Mouse (Mus musculus) ovary, postnatal 10 days (tissue): Measurements from ENCODE around the gene Fuca2.

Experiments
- DNase-seq: peaks from one replicate; pipeline ENCODE4 v3.0.0; 2022; ENCODE audit warnings: low spot score

The Fuca2 gene

DNA sequence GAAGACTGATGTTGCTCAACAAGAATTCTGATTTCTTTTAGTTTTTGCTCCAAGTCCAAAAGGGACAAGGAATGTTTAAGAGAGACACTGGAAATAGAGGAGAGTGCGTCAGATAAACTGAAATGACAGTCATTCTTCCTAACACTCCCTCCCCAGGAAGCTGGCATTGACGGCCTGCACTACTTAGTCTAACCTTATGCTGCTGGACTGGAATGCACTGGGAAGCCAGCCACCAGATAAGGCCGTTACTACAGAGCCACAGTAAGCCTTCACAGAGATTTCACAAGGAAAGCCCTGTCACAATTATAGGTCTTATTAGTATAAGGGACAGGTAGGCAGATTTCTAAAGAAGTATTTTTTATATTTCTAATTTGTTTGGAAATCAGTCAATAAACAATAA lies 35.4 kb downstream of the Fuca2 start:
- DNase-seq = no peak

DNA sequence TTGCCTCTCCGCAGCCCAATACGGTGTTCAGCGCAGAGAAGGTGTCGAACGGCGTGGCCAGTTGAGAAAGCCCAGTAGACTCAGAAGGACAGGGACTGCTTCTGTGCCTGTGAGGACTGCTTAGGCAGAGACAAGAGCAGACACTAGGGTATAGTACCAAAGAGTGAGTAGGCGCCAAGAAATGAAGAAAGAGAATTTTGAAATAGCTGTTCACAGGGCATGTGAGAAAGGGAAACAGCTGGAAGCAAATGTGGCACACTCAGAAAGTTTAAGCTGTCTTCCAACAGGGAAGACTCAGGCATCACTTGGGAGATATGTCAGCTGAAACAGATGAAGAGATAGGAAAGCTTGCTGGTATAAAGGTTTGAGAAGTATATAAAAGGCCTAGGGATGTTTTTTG lies 37.4 kb downstream of the Fuca2 start:
- DNase-seq = no peak

DNA sequence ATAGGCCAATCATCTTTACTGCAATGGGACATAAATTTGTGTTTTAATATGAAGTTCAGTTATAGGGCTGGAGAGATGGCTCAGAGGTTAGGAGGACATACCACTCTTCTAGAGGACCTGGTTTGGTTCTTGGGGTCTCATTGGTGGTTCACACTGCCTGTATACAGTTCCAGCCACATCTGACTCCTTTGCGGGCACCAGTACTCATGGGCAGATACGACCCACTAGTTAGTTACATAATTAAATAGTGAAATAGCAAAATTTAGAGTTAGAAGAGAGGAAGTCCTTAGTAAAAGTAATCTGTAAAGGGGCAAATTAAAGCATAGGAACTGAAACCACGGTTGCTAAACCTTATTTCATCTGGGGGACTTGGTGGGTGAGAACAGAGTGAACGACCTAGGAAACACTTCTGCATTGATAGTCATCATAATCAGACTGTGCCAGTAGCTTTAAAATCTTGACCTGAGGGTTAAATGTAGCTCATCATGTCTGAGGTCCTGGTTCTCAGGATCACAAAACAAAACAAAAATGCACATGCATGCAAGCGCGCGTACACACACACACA lies 40.5 kb downstream of the Fuca2 start:
- DNase-seq = no peak

DNA sequence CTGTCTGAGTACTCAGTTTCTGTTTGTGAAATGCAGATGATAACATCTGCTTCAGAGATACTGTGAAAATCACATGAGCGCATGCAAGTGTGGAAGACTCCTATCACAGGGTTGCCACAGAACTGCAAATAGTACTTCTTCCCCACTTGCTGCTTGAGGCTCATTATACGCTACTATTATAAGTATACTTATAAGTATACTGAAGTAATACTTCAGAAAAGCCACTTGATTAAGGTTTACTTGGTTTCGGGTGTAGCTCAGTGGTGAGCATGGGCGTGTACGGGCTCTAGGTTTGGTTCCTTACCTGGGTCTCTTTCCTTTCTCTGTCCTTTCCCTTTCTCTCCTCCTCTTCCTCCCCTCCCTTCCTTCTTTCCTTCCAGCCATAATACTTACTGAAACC lies 42.4 kb downstream of the Fuca2 start:
- DNase-seq = no peak

DNA sequence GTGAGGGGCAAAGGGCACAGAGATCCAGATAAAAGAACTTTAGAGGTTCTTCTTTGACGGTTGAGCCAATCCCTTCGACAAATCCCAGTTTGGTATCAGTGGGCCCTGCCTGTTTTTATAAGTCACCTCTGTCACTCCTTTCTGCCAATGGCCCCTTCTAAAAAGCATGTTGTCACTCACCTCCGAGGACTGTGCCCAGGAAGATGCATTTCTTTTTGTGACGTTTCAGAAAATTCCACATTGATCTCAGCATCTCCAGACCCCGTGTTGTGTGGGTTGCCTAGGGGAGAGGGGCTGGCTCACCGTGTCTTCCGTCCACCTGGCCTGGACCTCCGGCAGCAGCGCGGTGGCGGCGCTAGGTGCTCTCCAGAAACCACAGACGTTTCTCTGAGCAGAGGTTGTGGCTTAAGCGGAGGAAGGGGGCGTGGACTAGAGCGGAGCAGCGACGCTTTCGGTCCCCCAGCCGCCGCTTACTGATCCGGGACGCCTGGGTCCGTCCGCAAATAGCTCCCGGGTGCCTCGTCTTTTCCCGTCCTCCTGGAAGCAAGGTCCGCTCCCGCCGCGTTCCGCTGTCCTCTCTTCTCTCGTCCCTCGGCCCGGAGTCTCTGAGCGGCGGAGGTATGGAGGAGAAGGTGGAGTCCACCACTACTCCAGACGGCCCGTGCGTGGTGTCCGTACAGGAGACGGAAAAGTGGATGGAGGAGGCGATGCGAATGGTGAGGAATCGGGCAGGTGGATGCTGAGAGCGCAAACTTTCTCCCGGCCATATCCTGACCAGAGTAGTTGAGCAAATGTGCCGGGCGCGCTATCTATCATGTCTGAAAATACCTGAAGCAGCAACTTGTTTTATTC lies 53.5 kb downstream of the Fuca2 start, which contains the start of the genes Adat2 and Pex3:
Adat2 (plus strand) TSS at position 249 of the 852 bp plus-strand sequence.
Pex3 (minus strand) TSS at position 497 of the 852 bp plus-strand sequence.
- DNase-seq = peak; percentile 90

DNA sequence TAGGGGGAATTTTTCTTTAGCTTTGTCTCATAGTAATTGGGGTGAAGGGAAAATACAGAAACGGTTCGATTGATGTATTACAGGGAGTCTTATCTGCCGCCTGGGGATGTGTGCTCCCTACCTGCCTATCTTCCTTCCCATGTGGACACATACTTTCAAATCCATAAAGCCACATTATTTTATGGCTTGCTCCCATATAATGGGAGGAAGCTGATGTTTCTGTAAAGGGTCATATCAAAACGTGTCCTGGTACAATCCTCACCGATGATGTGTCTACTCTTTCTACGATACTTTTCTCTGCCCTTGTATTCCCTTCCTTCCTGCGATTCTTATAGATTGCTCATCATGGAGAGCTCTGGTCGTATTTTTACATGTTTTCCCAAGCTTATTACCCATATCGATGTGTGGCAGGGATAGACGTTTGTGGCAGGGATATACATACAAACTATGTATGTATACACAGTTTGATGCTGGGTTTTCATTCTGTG lies 54.2 kb downstream of the Fuca2 start:
- no peak for DNase-seq

DNA sequence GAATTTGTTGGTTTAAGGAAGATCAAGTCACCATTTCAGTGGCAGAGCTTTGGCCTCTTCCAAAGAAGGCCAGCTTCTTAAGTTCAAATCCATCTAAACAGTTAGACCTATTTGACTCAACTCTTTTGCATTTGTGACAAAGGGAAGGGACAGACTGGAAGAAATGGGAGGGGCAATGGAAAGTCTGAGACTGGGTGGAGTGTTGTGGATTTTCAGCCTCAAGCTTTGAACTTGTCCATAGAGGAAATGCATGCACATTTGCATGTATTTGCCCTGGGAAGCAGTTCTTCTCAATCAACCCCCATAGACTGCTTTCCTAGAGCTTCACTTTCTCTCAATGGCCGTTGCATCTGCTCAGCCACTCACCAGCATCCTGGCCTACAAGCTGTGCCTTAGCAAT lies 55.0 kb downstream of the Fuca2 start:
- no peak for DNase-seq

DNA sequence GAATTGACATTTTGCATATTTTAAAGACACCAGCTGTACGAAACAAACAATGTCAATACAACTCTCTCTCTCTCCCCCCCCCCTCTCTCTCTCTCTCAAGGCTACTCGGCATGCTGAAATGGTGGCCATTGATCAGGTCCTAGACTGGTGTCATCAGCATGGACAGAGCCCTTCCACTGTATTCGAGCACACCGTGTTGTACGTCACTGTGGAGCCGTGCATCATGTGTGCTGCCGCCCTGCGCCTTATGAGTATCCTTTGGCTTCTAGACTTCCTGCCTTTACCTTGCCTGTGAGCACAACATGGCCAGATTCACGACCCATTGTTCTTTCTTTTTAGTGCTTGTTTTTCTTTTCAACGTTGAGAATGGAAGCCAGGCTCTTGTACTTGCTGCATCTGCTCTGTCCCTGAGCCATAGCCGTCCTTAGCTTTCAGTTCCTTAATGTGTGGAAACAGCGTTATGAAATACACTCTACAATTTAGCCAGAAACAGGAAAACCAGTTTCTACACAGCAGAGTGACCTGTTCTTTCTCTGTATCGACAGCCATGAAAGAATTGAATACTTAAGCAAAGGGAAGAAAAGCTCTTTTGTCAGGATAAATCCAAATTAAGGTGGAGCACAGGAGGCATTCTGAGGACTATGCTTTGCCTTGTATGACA lies 60.8 kb downstream of the Fuca2 start:
- no peak for DNase-seq

DNA sequence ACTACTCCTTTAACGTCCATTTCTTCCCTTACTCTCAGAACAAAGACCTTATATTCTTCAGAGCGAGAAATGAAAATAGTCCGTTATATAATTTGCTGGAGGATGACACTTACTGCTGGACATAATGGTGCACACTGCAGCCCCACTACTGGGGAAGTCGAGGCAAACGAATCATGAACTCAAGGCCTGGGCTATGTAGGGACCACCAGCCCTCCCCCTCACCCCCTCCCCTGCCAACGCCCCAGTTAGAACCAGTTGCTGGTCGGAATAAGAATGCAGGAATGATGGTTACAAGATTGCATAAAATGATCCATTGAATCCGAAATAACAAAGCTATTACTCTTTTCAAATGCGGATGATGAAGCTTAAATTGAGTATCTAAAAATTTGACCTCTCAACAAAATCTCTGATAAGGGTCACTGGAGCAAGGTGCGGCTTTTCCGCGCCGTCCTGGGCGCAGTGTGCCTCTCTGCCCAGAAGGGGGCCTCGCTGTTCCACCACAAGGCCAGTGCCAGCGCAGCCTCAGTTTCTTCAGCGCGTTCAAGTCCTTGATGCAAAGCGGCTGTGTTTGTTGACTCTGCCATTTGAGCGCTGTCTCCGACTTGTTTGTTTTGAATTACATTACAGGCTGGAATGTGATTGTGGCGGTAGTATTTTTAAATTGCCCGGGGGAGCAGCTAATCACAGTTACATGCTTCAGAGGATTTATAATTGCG lies 65.2 kb downstream of the Fuca2 start:
- peak; percentile 32 for DNase-seq

DNA sequence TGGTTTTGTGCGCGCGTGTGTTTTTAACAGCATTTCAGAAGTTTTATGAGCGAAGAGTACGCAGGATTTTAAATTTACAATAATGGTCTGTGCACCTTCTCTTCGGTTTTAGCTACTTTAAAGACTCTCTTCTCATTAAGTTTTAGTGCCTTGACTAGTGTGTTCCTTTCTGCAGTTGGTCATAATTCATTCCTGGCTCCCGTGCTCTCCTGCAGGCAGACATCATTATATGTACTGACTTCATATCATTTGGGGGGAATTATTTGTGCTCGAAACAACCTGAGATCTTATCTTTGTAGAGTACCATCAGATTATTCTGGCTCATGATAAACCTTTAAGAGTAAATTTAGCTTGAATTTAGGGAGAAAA lies 65.7 kb downstream of the Fuca2 start:
- no peak for DNase-seq

DNA sequence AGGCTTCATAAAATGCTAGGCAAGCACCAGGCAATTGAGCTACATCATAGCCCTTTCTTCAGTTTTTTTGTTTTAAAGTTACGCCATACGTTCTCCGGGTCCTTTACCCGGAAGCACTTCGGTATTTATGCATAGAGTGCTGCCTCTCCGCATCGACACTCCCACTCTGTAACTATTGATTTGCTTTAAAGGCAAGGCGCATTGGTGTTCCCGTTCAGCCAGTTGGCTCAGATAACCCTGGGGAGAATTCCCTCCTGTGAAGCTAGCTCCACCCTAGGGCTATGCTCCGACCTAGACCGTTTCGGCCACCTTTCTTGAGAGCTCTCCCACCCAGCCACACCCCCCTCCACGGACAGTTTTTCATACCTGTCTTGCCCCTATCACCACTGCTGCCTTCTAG lies 67.1 kb downstream of the Fuca2 start:
- no peak for DNase-seq
